Mouse (Mus musculus) 416B (cell line): ENCODE measurements around the gene Olfr1418.
"Not testable (repeated sequence)": the region's sequence is repeated elsewhere in the genome, so short reads cannot be mapped to it uniquely, and the experiment has no call there.

ENCODE experiments used
- DNase-seq: peaks from one replicate; pipeline ENCODE4 v3.0.0; 2011; ENCODE audit warnings: low read depth

Olfr1418 gene

GRCm38 (mm10) chr19:11860966-11861365 is at the start of gene Olfr1418:
TSS of gene Olfr1418 (minus strand) at chr19:11861066.
- no peak for DNase-seq

- DNase-seq: no peak
These were observed 25.4 kb upstream of the Olfr1418 start, which contains the start of gene Olfr1420 for GRCm38 (mm10) chr19:11886265-11886664. TSS of gene Olfr1420 (plus strand) at chr19:11886565.

GRCm38 (mm10) chr19:11878404-11878803 is 17.5 kb upstream of the Olfr1418 start:
- not testable (repeated sequence) for DNase-seq

- DNase-seq: no peak
These were observed 14.1 kb upstream of the Olfr1418 start, which contains the start of gene Olfr1419 for GRCm38 (mm10) chr19:11875006-11875405. TSS of gene Olfr1419 (minus strand) at chr19:11875106.

- DNase-seq: peak; percentile 11
These were observed 7.0 kb upstream of the Olfr1418 start for GRCm38 (mm10) chr19:11867837-11868236.

- no peak for DNase-seq
These were observed 4.4 kb downstream of the Olfr1418 start for GRCm38 (mm10) chr19:11856506-11856905.

GRCm38 (mm10) chr19:11854821-11855220 is 6.0 kb downstream of the Olfr1418 start:
- DNase-seq: no peak

- DNase-seq: no peak
These were observed 8.2 kb downstream of the Olfr1418 start for GRCm38 (mm10) chr19:11852652-11853051.

GRCm38 (mm10) chr19:11846333-11846732 is 14.5 kb downstream of the Olfr1418 start:
- DNase-seq: peak; percentile 3

- DNase-seq: no peak
These were observed 21.7 kb downstream of the Olfr1418 start, which contains the start of gene Olfr1417 for GRCm38 (mm10) chr19:11839119-11839518. TSS of gene Olfr1417 (minus strand) at chr19:11839219.

GRCm38 (mm10) chr19:11823346-11824065 is 37.4 kb downstream of the Olfr1418 start:
- no peak for DNase-seq

- no peak for DNase-seq
These were observed 40.7 kb downstream of the Olfr1418 start for GRCm38 (mm10) chr19:11820211-11820610.

- no peak for DNase-seq
These were observed 41.1 kb downstream of the Olfr1418 start for GRCm38 (mm10) chr19:11819800-11820199.

- DNase-seq: no peak
These were observed 41.6 kb downstream of the Olfr1418 start, which contains the start of gene Stx3 for GRCm38 (mm10) chr19:11819143-11819700. TSS of gene Stx3 (minus strand) at chr19:11819403.

- DNase-seq: no peak
These were observed 42.4 kb downstream of the Olfr1418 start for GRCm38 (mm10) chr19:11818199-11819142.

GRCm38 (mm10) chr19:11817586-11817985 is 43.3 kb downstream of the Olfr1418 start:
- DNase-seq: no peak

GRCm38 (mm10) chr19:11816706-11817105 is 44.2 kb downstream of the Olfr1418 start:
- DNase-seq: no peak

- DNase-seq: no peak
These were observed 46.0 kb downstream of the Olfr1418 start for GRCm38 (mm10) chr19:11814742-11815333.

GRCm38 (mm10) chr19:11813649-11814048 is 47.2 kb downstream of the Olfr1418 start:
- DNase-seq: no peak

GRCm38 (mm10) chr19:11813136-11813535 is 47.7 kb downstream of the Olfr1418 start:
- peak; percentile 54 for DNase-seq

- no peak for DNase-seq
These were observed 49.0 kb downstream of the Olfr1418 start for GRCm38 (mm10) chr19:11811688-11812365.
